Mouse (Mus musculus) 416B (cell line): ENCODE measurements around the gene Meaf6.

Experiments used
- DNase-seq: peaks from one replicate; pipeline ENCODE4 v3.0.0; 2011; ENCODE audit warnings: low read depth

Meaf6 gene

GRCm38 (mm10) chr4:125116090-125116861, 31.3 kb downstream of the Meaf6 start:
- DNase-seq: peak; percentile 91

- no peak for DNase-seq
Measured at GRCm38 (mm10) chr4:125116929-125117328, 32.0 kb downstream of the Meaf6 start.

GRCm38 (mm10) chr4:125117902-125118320, 33.0 kb downstream of the Meaf6 start:
- peak; percentile 81 for DNase-seq

GRCm38 (mm10) chr4:125119070-125119469, 34.1 kb downstream of the Meaf6 start:
- DNase-seq: peak; percentile 31

GRCm38 (mm10) chr4:125119721-125120120, 34.8 kb downstream of the Meaf6 start:
- no peak for DNase-seq

GRCm38 (mm10) chr4:125122431-125123278, 37.7 kb downstream of the Meaf6 start:
- peak; percentile 87 for DNase-seq

- peak; percentile 88 for DNase-seq
Measured at GRCm38 (mm10) chr4:125123279-125123671, 38.3 kb downstream of the Meaf6 start.

- peak; percentile 94 for DNase-seq
Measured at GRCm38 (mm10) chr4:125124424-125125209, 39.7 kb downstream of the Meaf6 start.

- DNase-seq: no peak
Measured at GRCm38 (mm10) chr4:125125361-125125921, 40.5 kb downstream of the Meaf6 start.

- no peak for DNase-seq
Measured at GRCm38 (mm10) chr4:125126186-125126585, 41.3 kb downstream of the Meaf6 start.

- DNase-seq: no peak
Measured at GRCm38 (mm10) chr4:125126761-125127160, 41.8 kb downstream of the Meaf6 start.

- peak; percentile 96 for DNase-seq
Measured at GRCm38 (mm10) chr4:125127305-125128084, 42.6 kb downstream of the Meaf6 start, which contains the start of gene Zc3h12a. Gene Zc3h12a, minus strand, starts transcription at chr4:125127840.

GRCm38 (mm10) chr4:125131493-125131892, 46.6 kb downstream of the Meaf6 start:
- peak; percentile 95 for DNase-seq

GRCm38 (mm10) chr4:125132394-125132793, 47.5 kb downstream of the Meaf6 start:
- peak; percentile 90 for DNase-seq

- DNase-seq: no peak
Measured at GRCm38 (mm10) chr4:125134192-125134591, 49.3 kb downstream of the Meaf6 start.

GRCm38 (mm10) chr4:125134631-125135030, 49.7 kb downstream of the Meaf6 start:
- DNase-seq: no peak

- no peak for DNase-seq
Measured at GRCm38 (mm10) chr4:125135076-125135855, 50.3 kb downstream of the Meaf6 start.

GRCm38 (mm10) chr4:125136303-125136888, 51.5 kb downstream of the Meaf6 start:
- no peak for DNase-seq

- DNase-seq: peak; percentile 33
Measured at GRCm38 (mm10) chr4:125138321-125138720, 53.4 kb downstream of the Meaf6 start.

- DNase-seq: peak; percentile 71
Measured at GRCm38 (mm10) chr4:125144211-125144610, 59.3 kb downstream of the Meaf6 start.
